Mouse (Mus musculus) NIH3T3 (cell line): Measurements from ENCODE around the gene Lmf1.

Experiments
- DNase-seq: peaks from one replicate; pipeline ENCODE4 v3.0.0-alpha.2; 2012; ENCODE audit warnings: low read depth

Lmf1 gene

GRCm38 (mm10) chr17:25578920-25579319 lies at the start of gene Lmf1:
Gene Lmf1, plus strand, starts transcription at chr17:25579085.
- DNase-seq: peak; percentile 98

- no peak for DNase-seq
These were observed 48.4 kb upstream of the Lmf1 start for GRCm38 (mm10) chr17:25530357-25531022.

GRCm38 (mm10) chr17:25538945-25539875 lies 39.7 kb upstream of the Lmf1 start:
- DNase-seq: peak; percentile 81

- peak; percentile 60 for DNase-seq
These were observed 38.2 kb upstream of the Lmf1 start for GRCm38 (mm10) chr17:25540731-25541130.

GRCm38 (mm10) chr17:25541768-25542167 lies 37.1 kb upstream of the Lmf1 start:
- peak; percentile 27 for DNase-seq

- no peak for DNase-seq
These were observed 31.9 kb upstream of the Lmf1 start for GRCm38 (mm10) chr17:25547026-25547425.

GRCm38 (mm10) chr17:25550020-25550419 lies 28.9 kb upstream of the Lmf1 start:
- no peak for DNase-seq

GRCm38 (mm10) chr17:25551313-25551712 lies 27.6 kb upstream of the Lmf1 start:
- DNase-seq: peak; percentile 85

GRCm38 (mm10) chr17:25555159-25555558 lies 23.7 kb upstream of the Lmf1 start:
- peak; percentile 69 for DNase-seq

GRCm38 (mm10) chr17:25555666-25556629 lies 22.9 kb upstream of the Lmf1 start:
- peak; percentile 38 for DNase-seq

- no peak for DNase-seq
These were observed 22.1 kb upstream of the Lmf1 start for GRCm38 (mm10) chr17:25556630-25557354.

- no peak for DNase-seq
These were observed 19.3 kb upstream of the Lmf1 start for GRCm38 (mm10) chr17:25559634-25560033.

- peak; percentile 27 for DNase-seq
These were observed 18.2 kb upstream of the Lmf1 start for GRCm38 (mm10) chr17:25560554-25561222.

- no peak for DNase-seq
These were observed 17.5 kb upstream of the Lmf1 start for GRCm38 (mm10) chr17:25561223-25562028.

- no peak for DNase-seq
These were observed 14.4 kb upstream of the Lmf1 start for GRCm38 (mm10) chr17:25564481-25564880.

GRCm38 (mm10) chr17:25565244-25565643 lies 13.6 kb upstream of the Lmf1 start:
- no peak for DNase-seq

GRCm38 (mm10) chr17:25565860-25566600 lies 12.9 kb upstream of the Lmf1 start:
- no peak for DNase-seq

- no peak for DNase-seq
These were observed 11.6 kb upstream of the Lmf1 start for GRCm38 (mm10) chr17:25567261-25567660.

GRCm38 (mm10) chr17:25567745-25568144 lies 11.1 kb upstream of the Lmf1 start:
- DNase-seq: peak; percentile 81
